Mouse (Mus musculus): Measurements from ENCODE around the gene Il22ra2.

Il22ra2 gene

DNA sequence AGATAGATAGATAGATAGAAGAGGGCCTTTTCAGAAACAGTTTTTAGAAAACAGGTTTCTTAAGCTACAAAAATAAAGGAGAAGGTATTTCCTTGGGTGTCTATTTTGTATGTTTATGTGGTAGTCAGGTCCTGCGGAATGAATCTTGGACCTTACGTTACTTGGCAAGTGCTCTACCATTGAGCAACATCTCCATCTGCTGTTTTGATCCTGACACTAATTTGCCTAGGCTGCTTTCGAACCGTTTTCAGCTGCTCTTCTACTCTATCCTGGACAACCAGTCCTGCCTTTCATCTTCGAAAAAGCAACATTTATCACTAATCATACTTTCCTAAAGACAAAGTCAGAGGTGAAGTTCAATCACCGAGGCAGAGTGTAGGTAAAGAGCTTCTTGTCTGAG is 18.6 kb upstream of the Il22ra2 start:
- no peak for DNase-seq

DNA sequence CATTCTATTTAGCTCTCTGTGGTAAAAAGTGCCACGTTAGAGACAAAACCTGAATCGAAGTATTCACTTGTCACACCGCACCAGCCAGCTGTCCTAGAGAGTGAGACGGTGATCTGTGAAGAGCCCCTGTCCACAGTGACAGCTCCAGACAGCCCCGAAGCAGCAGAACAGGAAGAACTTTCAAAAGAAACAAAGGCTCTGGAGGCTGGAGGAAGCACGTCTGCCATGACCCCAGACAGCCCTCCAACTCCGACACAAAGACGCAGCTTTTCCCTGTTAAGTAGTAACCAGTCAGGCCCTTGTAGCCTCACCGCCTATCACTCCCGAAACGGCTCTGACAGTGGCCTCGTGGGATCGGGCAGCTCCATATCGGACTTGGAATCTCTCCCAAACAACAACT is 12.7 kb upstream of the Il22ra2 start:
- no peak for DNase-seq

DNA sequence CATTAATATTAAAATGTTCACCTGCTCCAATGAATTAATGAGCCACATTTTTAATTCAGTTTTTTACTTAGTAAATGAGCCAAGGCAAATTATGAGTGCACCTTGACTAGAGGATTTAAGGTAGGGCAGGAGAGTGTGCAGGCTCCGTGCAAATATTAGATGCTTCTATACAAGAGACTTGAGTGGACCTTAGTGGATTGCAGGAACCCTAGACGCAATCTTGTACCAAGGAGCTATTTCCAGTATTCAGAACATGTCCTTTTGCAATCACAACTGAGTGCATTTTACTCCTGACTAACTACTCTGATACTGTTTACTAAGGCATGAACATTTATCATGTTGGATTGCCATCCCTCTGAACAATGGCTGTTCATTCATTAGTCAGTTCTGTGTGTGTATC is 10.2 kb upstream of the Il22ra2 start:
- no peak for DNase-seq

DNA sequence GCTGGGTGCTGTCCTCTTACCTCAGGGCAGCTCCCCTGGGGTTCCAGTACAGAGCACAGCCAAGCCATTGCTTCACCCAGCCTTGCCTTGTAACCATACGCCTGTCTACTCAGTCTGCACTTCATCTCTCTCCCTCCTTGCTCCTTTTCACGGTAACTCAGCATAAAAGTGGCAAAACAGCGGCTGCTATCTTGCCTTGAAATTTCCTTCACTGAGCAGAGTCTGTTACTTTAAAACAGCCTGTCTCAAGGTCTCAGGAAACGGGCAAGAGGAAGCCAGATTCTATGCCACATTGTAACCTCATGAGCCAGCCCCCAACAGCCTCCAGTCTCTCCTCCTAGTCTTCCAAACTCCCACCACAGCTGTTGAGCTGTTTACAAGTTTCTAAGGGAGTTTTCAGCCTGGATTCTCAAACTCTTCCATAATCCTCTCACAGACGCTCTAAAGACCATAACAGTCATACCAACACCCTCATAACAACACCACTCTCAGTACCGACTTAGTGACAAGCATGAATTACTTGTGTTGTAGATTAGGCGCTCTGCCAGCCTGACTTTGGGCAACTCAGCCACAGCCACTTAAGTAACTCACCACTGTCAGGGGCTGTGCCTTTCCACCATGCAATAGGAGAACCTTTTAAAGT is 8.6 kb upstream of the Il22ra2 start:
- DNase-seq, result no peak

- no peak for DNase-seq
Observed at GRCm38 (mm10) chr10:19619736-19620135, 2.1 kb upstream of the Il22ra2 start.

DNA sequence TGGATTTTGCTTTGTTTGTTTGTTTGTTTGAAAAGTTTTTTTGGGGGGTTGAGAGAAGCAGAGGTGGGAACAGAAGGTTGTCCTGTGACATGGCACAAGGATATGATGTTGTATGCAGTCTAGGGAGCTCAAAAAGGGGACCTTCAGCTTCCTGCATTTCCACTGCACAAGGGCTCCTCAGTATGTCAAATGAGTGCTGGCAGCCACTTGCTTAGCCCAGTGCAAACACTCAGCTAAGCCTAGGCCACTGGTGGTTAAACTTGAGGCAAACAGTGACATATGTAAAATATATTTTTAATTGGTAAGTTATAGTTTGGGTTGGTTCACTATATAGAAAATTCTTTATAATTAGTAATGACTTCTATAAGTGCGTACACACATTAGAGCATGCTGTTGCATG is 2.8 kb downstream of the Il22ra2 start:
- no peak for DNase-seq

DNA sequence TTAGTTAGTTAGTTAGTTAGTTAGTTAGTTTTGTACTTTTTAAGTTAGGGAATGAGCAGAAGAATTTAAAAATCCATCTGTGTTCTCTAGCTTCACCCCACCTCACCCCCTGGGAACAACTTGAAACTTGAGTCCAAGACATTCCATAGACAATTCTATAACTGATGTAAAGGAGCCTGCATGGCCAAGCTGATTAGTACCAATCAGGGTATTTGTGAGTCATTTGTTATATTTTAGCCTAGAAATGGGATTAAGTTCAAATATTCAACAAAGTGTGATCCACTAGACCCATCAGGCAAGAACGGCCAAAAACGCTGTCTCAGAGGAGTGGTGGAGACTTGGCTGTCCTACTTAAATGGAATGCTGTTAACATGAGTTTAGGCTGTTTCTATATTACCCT is 5.5 kb downstream of the Il22ra2 start:
- no peak for DNase-seq

DNA sequence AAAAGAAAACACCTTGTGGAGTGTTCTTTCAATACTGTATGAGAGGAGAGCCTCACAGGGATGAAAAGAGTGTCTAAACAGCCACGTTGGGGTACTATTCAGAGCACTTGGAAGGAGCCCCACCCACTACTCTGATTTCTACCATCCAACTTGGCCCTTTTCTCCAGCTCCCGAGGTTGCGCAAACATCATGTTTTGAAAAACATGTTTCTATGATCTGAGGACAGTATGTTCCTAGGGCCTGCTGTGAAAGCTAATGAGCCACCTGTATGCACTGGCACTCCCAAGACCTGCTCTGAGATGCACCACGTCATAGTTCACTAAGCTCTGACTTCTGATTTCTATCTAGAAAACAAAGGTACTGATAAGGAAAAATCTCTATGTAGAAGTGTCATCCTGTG is 6.0 kb downstream of the Il22ra2 start:
- DNase-seq, result no peak

GRCm38 (mm10) chr10:19631616-19632195 is 9.9 kb downstream of the Il22ra2 start:
- no peak for DNase-seq

- no peak for DNase-seq
Observed at GRCm38 (mm10) chr10:19638851-19639250, 17.1 kb downstream of the Il22ra2 start.

GRCm38 (mm10) chr10:19639630-19640029 is 17.8 kb downstream of the Il22ra2 start:
- no peak for DNase-seq

- peak; percentile 33 for DNase-seq
Observed at GRCm38 (mm10) chr10:19645119-19645518, 23.3 kb downstream of the Il22ra2 start.

- DNase-seq, result no peak
Observed at GRCm38 (mm10) chr10:19657426-19657825, 35.6 kb downstream of the Il22ra2 start.

DNA sequence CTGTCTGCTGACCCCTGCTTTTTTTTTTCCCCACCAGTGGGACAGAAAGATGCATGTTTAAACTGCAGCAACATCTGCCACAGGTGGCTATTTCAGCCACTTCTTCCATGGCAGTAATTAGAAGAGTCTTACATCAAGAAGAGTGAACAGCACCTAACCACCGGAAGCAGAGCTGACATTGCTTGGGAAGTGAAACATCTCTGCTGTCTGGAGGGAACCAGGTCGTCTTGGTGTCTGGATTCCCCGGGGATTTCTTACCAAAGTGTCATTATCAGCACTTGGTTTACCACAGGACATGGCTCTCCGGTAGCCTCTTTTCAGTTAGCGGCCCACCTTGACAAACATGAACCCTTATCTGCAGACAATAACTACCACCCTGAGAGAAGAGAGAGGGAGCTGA is 38.2 kb downstream of the Il22ra2 start:
- no peak for DNase-seq

- DNase-seq, result no peak
Observed at GRCm38 (mm10) chr10:19668973-19669372, 47.2 kb downstream of the Il22ra2 start.

DNA sequence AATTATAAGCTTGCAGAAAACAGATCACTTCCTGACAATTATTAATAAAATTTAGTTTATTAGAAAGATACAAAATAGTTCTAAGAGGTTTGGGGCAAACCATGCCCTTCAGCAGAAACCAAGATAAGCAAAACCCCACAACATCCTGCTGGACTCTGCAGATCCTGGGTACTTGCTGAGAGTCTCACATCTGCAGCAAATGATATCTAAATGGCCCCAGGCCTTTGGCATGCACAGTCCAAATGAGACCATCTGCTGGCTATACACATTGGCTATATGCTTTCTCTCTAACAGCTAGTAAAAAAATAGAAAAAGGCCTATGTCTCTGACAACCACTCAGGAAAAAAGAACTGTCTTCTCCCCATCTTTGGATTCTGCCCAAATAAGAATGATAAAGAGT is 50.2 kb downstream of the Il22ra2 start:
- no peak for DNase-seq

- no peak for DNase-seq
Observed at GRCm38 (mm10) chr10:19673146-19673545, 51.3 kb downstream of the Il22ra2 start.

Measured in right cerebral cortex, adult 18-20 months (tissue).